Mouse (Mus musculus) liver, adult 2 months (tissue): ENCODE measurements around the gene Gtpbp8. TPM values are rescaled to one million over a fixed set of nuclear protein-coding genes. Genes with fewer than 3 reads are reported as not detected.

Experiments used
- DNase-seq: peaks from one replicate; pipeline ENCODE4 v3.0.0-alpha.2; 2011; ENCODE audit warnings: low read depth, low spot score; ENCODE audit errors: extremely low read depth
- H3K27ac ChIP-seq: fragments of 200-500 bp; replicated peaks from 2 replicates; pipeline ENCODE4 v1.5.1; 2012; ENCODE audit warnings: low read depth, mild to moderate bottlenecking, control low read depth, inconsistent platforms, low read length; ENCODE audit not compliant: insufficient read depth
- H3K27me3 ChIP-seq: fragments of 200-500 bp; 2 replicates; pipeline ENCODE4 v1.6.1; 2012; ENCODE audit warnings: mild to moderate bottlenecking, moderate library complexity, low read length, inconsistent platforms; ENCODE audit not compliant: control insufficient read depth, insufficient read depth
- H3K36me3 ChIP-seq: fragments of 200-500 bp; 2 replicates; pipeline ENCODE4 v1.6.1; 2012; ENCODE audit warnings: low read length, inconsistent platforms; ENCODE audit not compliant: control insufficient read depth, insufficient read depth
- H3K4me1 ChIP-seq: fragments of 200-500 bp; 2 replicates; pipeline ENCODE4 v1.6.1; 2011; ENCODE audit warnings: low read length; ENCODE audit not compliant: control insufficient read depth, insufficient read depth
- H3K4me3 ChIP-seq: fragments of 200-500 bp; 2 replicates; pipeline ENCODE4 v1.5.1; 2011; ENCODE audit warnings: low read depth, mild to moderate bottlenecking, control low read depth, low read length, moderate library complexity; ENCODE audit not compliant: insufficient read depth
- H3K79me2 ChIP-seq: fragments of 200-500 bp; 2 replicates; pipeline ENCODE4 v1.6.1; 2012; ENCODE audit warnings: inconsistent platforms, mild to moderate bottlenecking, low read length, moderate library complexity; ENCODE audit not compliant: control insufficient read depth, insufficient read depth
- H3K9ac ChIP-seq: fragments of 200-500 bp; 2 replicates; pipeline ENCODE4 v1.6.1; 2012; ENCODE audit warnings: low read depth, mild to moderate bottlenecking, control low read depth, inconsistent platforms, low read length
- CTCF ChIP-seq: fragments of 200-500 bp; IDR thresholded peaks from 2 replicates; pipeline ENCODE4 v1.5.1; 2011; ENCODE audit warnings: low read depth, low read length, control low read depth
- POLR2A ChIP-seq: fragments of 200-500 bp; IDR thresholded peaks from 2 replicates; pipeline ENCODE4 v1.6.1; 2011; ENCODE audit warnings: low read length, control low read depth; ENCODE audit not compliant: insufficient read depth; ENCODE audit errors: extremely low read depth
- WGBS: fragments of 180-500 bp; shearing (Covaris S2); methylation state at CpG from one replicate; pipeline ENCODE4 v1.1.7; 2018; 5-methylcytosine and 5-hydroxymethylcytosine counted together
- polyA plus RNA-seq: library from polyadenylated mRNA; depleted of rRNA; stranded (reverse); fragments of >200 nt; gene quantifications from 2 replicates; pipeline ENCODE4 v1.2.3, GENCODE M21; 2012
- total RNA-seq: library from RNA; depleted of rRNA; stranded (reverse); fragments of >200 nt; gene quantifications from 2 replicates; pipeline ENCODE4 v1.2.3, GENCODE M21; 2014

Gtpbp8 gene
- total and polyA plus RNA-seq, 2 experiments: 3.8 to 11.2 TPM

DNA sequence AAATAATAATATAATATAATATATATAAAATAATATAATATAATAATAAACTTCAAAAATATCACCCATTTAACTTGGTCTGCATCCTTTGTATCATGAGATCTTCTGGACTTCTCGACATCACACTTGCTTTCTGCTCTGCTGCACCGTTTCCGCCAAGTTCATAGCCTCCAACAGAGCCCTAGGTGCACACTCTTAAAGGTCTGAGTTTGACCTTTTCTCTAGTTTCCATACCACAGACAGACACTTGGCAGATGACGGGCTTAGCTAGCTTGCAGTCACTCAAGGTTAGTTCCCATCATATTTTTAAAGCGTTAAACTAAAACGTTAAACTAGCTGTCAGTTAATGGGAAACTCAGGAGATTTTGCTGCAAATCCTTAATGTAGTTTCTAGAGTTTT, 28.0 kb upstream of the Gtpbp8 start:
- no peaks in the 10 kb centered on the region; the same call in 1 of the 2 replicates for H3K4me1 ChIP-seq
- no peaks in the 10 kb centered on the region for H3K36me3 ChIP-seq
- H3K79me2 ChIP-seq: no peaks in the 10 kb centered on the region
- no peak for DNase-seq
- no peak for TF ChIP-seq CTCF
- no peak for TF ChIP-seq POLR2A
- no peaks in the 10 kb centered on the region for H3K27me3 ChIP-seq
- 88% methylated on average over 6 of the region's 6 CpGs for WGBS
- H3K9ac ChIP-seq: no peak overlapping the region
- no peak overlapping the region for H3K27ac ChIP-seq
- no peak overlapping the region for H3K4me3 ChIP-seq

DNA sequence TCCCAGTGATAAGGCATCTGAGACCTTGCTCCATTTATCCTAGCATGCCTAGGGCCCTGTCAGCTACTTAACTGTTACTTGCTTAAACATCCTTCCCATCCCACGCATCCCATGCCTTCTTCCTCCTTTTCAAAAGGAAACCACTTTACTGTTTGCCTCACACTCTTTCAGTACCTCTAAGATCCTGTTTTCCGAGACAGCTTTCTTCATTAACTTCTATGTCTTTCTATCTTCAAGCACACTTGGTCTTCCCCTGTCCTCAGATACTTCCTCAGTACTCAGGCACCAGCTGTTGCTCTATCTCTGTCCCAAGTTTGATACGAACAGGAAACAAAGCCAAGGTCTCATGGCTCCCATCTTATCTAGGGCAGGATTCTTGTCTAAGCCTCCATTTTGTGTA, 27.5 kb upstream of the Gtpbp8 start:
- DNase-seq: no peak
- 67% methylated on average over 3 of the region's 3 CpGs for WGBS
- Histone ChIP-seq H3K9ac (no peak overlapping the region), H3K27ac (no peak overlapping the region), H3K4me1 (no peaks in the 10 kb centered on the region; the same call in 1 of the 2 replicates), H3K27me3 (no peaks in the 10 kb centered on the region), H3K36me3 (no peaks in the 10 kb centered on the region), H3K4me3 (no peak overlapping the region), H3K79me2 (no peaks in the 10 kb centered on the region)
- TF ChIP-seq CTCF (no peak), POLR2A (no peak)

DNA sequence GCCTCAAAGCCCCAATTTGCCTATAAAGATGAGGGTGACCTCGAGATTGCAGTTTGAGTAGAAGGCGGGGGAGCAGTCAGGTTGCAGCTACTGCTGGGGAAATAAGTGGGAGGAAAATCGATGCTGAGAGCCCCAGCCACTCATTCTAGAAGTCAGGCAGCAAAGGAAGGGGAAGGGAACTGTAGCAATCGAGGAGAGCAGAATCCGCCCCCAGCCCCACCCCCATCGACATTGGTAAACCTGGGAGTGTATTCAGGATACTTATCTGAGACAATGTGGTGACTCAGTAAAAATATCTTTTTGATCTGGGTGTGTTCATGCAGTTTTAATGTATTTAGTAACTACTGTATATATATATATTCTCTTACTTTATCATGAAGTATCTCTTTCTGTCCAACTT, 26.4 kb upstream of the Gtpbp8 start:
- Histone ChIP-seq H3K4me1 (no peaks in the 10 kb centered on the region), H3K4me3 (no peak overlapping the region), H3K27ac (no peak overlapping the region), H3K27me3 (no peaks in the 10 kb centered on the region), H3K9ac (no peak overlapping the region), H3K79me2 (no peaks in the 10 kb centered on the region), H3K36me3 (no peaks in the 10 kb centered on the region)
- no peak for TF ChIP-seq POLR2A
- TF ChIP-seq CTCF: no peak
- 60% methylated on average over 6 of the region's 6 CpGs for WGBS
- no peak for DNase-seq

DNA sequence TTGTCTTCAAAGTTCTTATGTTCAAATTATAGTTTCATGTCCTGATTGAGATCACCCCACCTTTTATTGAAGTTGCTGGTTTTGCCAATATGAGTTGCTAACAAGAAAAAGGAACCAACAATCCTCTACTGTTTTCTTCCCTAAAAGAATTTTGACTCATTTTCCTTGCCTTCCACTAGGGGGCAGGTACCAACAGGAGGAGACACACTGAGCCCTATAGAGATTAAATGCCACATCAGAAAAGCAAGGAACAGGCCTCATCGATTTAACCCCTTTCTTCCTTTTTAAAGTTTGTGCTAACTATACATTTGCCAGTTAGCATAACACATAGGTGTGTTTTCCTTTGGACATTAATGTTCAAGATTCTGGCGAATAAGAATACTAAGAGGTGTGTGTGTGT, 21.8 kb upstream of the Gtpbp8 start:
- no peaks in the 10 kb centered on the region for H3K79me2 ChIP-seq
- no peaks in the 10 kb centered on the region for H3K4me1 ChIP-seq
- H3K27me3 ChIP-seq: no peaks in the 10 kb centered on the region
- WGBS: 32% methylated on average over 2 of the region's 2 CpGs
- H3K4me3 ChIP-seq: no peak overlapping the region; the same call in 1 of the 2 replicates
- no peaks in the 10 kb centered on the region for H3K36me3 ChIP-seq
- no peak for TF ChIP-seq POLR2A
- TF ChIP-seq CTCF: peak; percentile 38; the same call in 1 of the 2 replicates
- no peak overlapping the region for H3K27ac ChIP-seq
- no peak overlapping the region for H3K9ac ChIP-seq
- peak; percentile 22 for DNase-seq

GRCm38 (mm10) chr16:44767506-44767905, 21.3 kb upstream of the Gtpbp8 start:
- Histone ChIP-seq H3K9ac (no peak overlapping the region), H3K27me3 (no peaks in the 10 kb centered on the region), H3K36me3 (no peaks in the 10 kb centered on the region), H3K27ac (no peak overlapping the region), H3K4me1 (no peaks in the 10 kb centered on the region), H3K79me2 (no peaks in the 10 kb centered on the region), H3K4me3 (no peak overlapping the region)
- DNase-seq: no peak
- 68% methylated on average over 7 of the region's 7 CpGs for WGBS
- TF ChIP-seq CTCF: no peak
- no peak for TF ChIP-seq POLR2A

- Histone ChIP-seq H3K27ac (no peak overlapping the region), H3K27me3 (no peaks in the 10 kb centered on the region), H3K4me3 (peak overlapping the region; percentile 60), H3K9ac (peak overlapping the region; percentile 39; the same call in 1 of the 2 replicates), H3K79me2 (no peaks in the 10 kb centered on the region), H3K36me3 (no peaks in the 10 kb centered on the region), H3K4me1 (no peaks in the 10 kb centered on the region)
- TF ChIP-seq CTCF: no peak
- no peak for TF ChIP-seq POLR2A
- 67% methylated on average over 9 of the region's 9 CpGs for WGBS
- DNase-seq: no peak
Observed at GRCm38 (mm10) chr16:44766320-44766892, 20.2 kb upstream of the Gtpbp8 start.
